Mouse (Mus musculus): ENCODE results near the gene Tspan5. TPM values are rescaled to one million over a fixed set of nuclear protein-coding genes. Genes with fewer than 3 reads are reported as not detected.

The Tspan5 gene
- total and polyA plus RNA-seq, 3 experiments, result 32.3 to 67.5 (median 47.3) TPM

DNA sequence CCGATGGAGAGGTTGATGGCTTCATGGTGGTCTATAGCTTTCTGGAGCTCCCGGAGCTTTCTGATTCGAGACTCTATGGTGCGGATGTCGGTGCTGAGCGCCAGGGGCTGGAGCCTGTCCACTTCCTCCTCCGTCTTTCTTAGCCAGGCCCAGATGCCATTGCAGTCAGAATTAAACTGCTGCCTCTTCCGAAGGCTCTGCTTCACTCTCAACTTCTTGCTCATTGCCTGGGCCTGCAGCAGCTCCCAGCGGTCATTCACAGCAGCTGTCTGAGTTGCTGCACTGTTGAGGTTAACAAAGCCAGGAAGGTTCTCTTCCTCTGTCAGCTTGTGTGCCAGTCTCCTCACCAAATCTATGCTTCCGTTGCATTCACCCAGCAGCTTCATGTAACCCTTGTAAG is 195.2 kb downstream of the Tspan5 start:
- no peak for DNase-seq

DNA sequence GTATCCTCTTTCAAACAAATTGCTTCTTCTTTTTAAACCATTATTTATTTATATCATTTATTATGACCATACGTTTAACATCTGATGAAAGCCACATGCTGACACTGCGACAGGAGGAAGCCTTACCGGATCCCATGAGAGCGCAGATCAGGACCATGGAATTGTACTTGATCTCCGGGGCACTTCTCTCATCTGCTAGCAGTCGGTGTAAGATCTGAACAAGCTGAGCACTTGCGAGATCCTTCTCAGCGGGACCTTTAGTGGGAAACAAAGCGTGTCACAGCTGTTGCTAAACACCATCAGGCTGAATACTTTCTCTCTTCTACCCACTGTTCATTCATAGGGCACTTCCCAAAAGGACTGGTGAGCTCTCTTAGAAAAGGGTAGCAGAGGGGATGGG is 199.6 kb downstream of the Tspan5 start:
- no peak for DNase-seq

DNA sequence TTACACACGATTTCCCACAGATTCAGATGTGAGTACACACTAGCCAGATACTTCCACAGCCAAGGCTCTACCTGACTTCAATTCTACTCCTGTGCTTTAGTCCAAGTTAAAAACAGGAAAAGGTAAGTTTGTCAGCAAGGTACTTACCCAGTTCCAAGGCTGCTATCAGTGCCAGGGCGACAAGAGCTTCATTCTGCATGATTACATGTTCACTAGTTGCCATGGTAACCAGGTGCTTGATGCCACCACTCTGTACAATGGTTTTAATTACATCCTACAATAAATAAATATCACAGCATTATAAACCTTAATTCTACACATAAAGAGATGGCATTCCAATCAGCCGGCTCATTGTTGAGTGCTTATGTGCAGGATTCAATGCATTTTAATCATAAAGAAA is 203.5 kb downstream of the Tspan5 start:
- no peak for DNase-seq

DNA sequence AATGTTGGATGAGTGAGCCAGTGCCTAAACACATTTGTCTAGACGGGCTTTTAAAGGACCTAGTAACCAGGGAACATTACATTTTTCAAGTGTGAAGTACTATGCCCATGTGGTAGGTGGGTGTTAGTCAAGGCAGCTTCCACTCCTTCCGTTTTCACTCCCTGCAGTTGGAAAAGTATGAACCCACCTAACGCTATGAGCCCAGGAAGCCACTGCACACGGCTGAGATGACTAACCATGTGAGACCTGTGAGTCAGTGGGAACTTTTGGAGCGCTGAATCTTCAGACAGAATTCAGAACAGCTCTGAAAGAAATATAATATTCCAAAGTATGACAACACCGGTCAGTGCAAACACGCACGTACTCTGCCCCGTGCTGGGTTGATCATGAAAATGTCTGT is 207.1 kb downstream of the Tspan5 start:
- DNase-seq, result no peak

DNA sequence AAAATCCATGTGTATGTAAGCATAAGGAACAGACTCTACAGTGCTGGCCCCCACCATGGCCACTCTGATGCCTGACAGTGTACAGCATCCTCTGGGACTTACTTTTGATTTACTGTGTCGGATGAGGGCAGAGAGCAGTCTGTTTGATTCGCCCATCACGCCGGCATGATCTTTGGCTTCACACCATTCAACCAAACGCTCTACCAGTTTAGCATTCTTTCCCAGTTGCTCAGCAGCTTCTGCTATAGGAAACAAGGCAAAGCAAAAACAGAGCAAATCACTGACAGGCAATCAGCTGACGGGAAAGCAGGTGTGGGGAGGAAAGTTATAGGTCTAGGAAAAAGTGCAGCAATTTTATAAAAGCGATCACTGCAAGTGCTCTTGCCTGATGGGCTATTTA is 213.2 kb downstream of the Tspan5 start:
- no peak for DNase-seq

Other genes starting within 250 kb of the Tspan5 start
- gene Eif4e, start 216.0 kb upstream of the Tspan5 start, total RNA-seq (2021), result 100 to 1,000 TPM; 187 to 191 TPM
- 3.5 and 4.5 TPM in 2 replicates for gene Eif4e, start 216.0 kb upstream of the Tspan5 start, polyA plus RNA-seq (2012; rRNA removed)

All from adrenal gland, adult 2 months (tissue).